Mouse (Mus musculus) midbrain, embryonic 12.5 days (tissue): Measurements from ENCODE around the gene 4930432M17Rik. TPM values are rescaled to one million over a fixed set of nuclear protein-coding genes. Genes with fewer than 3 reads are reported as not detected.
A peak's percentile ranks its signal among the peaks of the same experiment; 100 is the strongest.

Experiments used
- ATAC-seq: fragments of 200-750 bp; cut with Nextera tagmentation; 2 replicates; pipeline ENCODE4 v1.8.0; 2017; ENCODE audit warnings: low read depth, moderate TSS enrichment, moderate library complexity; ENCODE audit not compliant: low FRiP score
- H3K27ac ChIP-seq: fragments of 300-500 bp; sonication (generic); replicated peaks from 2 replicates; pipeline ENCODE4 v1.5.1; 2016; ENCODE audit warnings: mild to moderate bottlenecking
- H3K27me3 ChIP-seq: fragments of 300-500 bp; sonication (generic); 2 replicates; pipeline ENCODE4 v1.6.1; 2016; ENCODE audit warnings: mild to moderate bottlenecking
- H3K36me3 ChIP-seq: fragments of 300-500 bp; sonication (generic); 2 replicates; pipeline ENCODE4 v1.6.1; 2016
- H3K4me1 ChIP-seq: fragments of 300-500 bp; sonication (generic); 2 replicates; pipeline ENCODE4 v1.6.1; 2016
- H3K4me2 ChIP-seq: fragments of 300-500 bp; sonication (generic); replicated peaks from 2 replicates; pipeline ENCODE4 v1.6.1; 2016; ENCODE audit warnings: mild to moderate bottlenecking, moderate library complexity
- H3K4me3 ChIP-seq: fragments of 300-500 bp; sonication (generic); 2 replicates; pipeline ENCODE4 v1.5.1; 2016; ENCODE audit warnings: mild to moderate bottlenecking
- H3K9ac ChIP-seq: fragments of 300-500 bp; sonication (generic); replicated peaks from 2 replicates; pipeline ENCODE4 v1.6.1; 2016; ENCODE audit warnings: mild to moderate bottlenecking, moderate library complexity
- H3K9me3 ChIP-seq: fragments of 300-500 bp; sonication (generic); 2 replicates; pipeline ENCODE4 v1.6.1; 2016; ENCODE audit warnings: mild to moderate bottlenecking
- WGBS: fragments of 180-500 bp; shearing (Covaris S2); methylation state at CpG from one replicate; pipeline ENCODE4 v1.1.7; 2016; 5-methylcytosine and 5-hydroxymethylcytosine counted together
- polyA plus RNA-seq: library from polyadenylated mRNA; unstranded; fragments of >200 nt; fragmentation: Nextera tagmentation; extraction: Ambion mirVana; gene quantifications from 2 replicates; pipeline ENCODE4 v1.2.1, GENCODE M21; 2016

4930432M17Rik gene
- polyA plus RNA-seq, 1 experiment from 2014 or later: not detected

DNA sequence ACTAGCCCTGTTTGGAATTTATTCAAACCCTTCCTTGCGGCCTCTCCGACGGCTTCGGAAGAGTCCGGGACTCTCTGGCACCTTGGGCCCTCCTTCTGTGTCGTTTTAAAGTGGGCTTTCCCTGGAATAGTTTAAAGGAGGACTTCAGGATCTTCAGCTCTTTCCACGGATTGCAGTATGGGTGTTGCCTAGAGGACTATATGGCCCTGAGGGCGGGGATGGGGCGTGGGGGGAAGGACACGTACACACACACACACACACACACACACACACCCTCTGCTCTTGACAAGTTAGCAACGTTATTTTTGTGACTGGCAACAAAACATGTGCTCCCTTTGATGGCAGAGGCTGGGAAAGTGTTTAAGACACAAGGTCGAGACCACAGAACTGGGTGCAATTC lies 54.0 kb downstream of the 4930432M17Rik start:
- ATAC-seq: no peak
- Histone ChIP-seq H3K36me3 (no peaks in the 10 kb centered on the region), H3K9me3 (no peaks in the 10 kb centered on the region), H3K4me2 (peak overlapping the region; percentile 87), H3K27ac (no peak overlapping the region), H3K9ac (no peak overlapping the region), H3K27me3 (peaks cover 53% of the 10 kb centered on the region), H3K4me1 (peaks cover 28% of the 10 kb centered on the region), H3K4me3 (no peak overlapping the region)
- 48% methylated on average over 12 of the region's 12 CpGs for WGBS

DNA sequence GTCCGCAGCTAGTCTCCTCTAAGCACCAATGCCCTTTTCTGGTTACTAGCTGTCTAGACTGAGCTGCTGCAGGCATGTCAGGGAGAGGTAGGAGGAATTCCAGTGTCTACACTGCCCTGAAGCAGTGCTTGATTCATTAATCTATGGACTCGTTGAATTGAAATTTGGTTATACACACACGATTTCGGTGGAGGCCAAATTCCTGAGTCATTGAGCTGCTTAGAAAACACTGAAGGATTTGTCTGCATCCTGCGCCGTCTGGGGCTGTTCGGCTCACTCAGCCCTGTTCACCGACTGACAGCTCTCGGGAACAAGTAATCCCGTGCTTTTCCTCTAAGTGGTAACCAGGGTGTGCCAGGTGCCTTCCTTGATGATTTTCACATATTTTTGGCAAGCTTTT lies 55.1 kb downstream of the 4930432M17Rik start:
- H3K4me3 ChIP-seq: no peak overlapping the region
- ATAC-seq: no peak
- 80% methylated on average over 10 of the region's 10 CpGs for WGBS
- no peak overlapping the region for H3K4me2 ChIP-seq
- H3K36me3 ChIP-seq: no peaks in the 10 kb centered on the region
- no peaks in the 10 kb centered on the region for H3K9me3 ChIP-seq
- no peak overlapping the region for H3K9ac ChIP-seq
- peaks cover 33% of the 10 kb centered on the region for H3K4me1 ChIP-seq
- H3K27ac ChIP-seq: no peak overlapping the region
- peaks cover 53% of the 10 kb centered on the region for H3K27me3 ChIP-seq

DNA sequence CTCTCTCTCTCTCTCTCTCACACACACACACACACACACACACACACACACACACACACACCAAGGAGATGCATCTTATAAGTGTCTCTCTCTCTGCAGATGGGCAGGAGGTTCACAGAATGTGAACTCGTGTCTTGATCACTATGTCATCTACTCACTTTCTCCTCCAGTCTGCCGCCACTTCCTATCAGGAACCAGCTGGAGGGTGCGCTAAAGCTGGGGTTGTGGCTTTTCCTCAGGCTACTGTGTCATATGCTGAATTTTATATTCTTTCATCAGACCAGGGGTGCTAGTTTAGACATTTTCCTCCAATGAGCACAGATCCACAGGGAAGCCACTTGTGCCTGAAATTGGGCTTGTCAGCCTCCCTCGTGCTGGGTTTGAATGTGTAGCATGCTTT lies 59.1 kb downstream of the 4930432M17Rik start:
- H3K4me3 ChIP-seq: no peak overlapping the region
- peaks cover 21% of the 10 kb centered on the region for H3K27me3 ChIP-seq
- no peak overlapping the region for H3K27ac ChIP-seq
- H3K9me3 ChIP-seq: no peaks in the 10 kb centered on the region
- no peak overlapping the region for H3K4me2 ChIP-seq
- 85% methylated on average over 4 of the region's 4 CpGs for WGBS
- ATAC-seq: no peak
- no peaks in the 10 kb centered on the region for H3K36me3 ChIP-seq
- no peak overlapping the region for H3K9ac ChIP-seq
- peaks cover 6% of the 10 kb centered on the region; the same call in 1 of the 2 replicates for H3K4me1 ChIP-seq

Other genes with a start within 250 kb of the 4930432M17Rik start
- 905 and 975 TPM in 2 replicates for gene Cnn3, start 244.3 kb upstream of the 4930432M17Rik start, polyA plus RNA-seq
- 0.27 and 1.0 TPM in 2 replicates for gene Slc44a3, start 138.4 kb upstream of the 4930432M17Rik start, polyA plus RNA-seq
- gene F3, start 52.8 kb downstream of the 4930432M17Rik start, polyA plus RNA-seq: 5.0 and 6.4 TPM in 2 replicates
- gene Abcd3, start 144.5 kb downstream of the 4930432M17Rik start, polyA plus RNA-seq: 59.0 and 62.8 TPM in 2 replicates